Mouse (Mus musculus): ENCODE results near the gene Psmc6.

Gene Psmc6

DNA sequence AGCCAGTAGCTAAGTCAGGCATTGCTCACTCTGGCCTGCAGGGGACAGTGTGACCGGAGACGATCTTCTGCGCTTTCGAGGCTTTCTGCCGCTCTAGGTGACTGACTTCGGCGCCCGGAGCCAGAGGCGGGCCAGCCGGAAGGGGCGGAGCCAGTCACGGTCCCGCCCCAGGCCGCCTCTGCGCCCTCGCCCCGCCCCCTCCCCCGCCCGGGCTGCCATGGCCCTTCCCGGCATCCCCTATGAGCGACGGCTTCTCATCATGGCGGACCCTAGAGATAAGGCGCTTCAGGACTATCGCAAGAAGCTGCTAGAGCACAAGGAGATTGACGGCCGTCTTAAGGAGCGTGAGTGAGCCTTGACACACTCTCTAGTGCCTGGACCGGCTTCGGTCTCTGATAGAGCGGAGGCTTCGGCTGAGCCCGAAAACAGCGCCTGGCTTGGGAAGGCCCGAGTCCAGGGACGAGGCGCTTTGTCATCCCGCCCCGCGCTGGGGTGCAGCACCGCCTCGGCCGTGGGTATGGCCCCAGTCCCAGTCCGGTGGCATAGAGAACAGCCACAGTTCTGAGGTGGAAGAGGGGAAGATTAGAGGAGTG lies at the start of gene Psmc6:
Gene Psmc6, plus strand, starts transcription at position 200 of the 593 bp plus-strand sequence.
- peak; percentile 94 for DNase-seq

DNA sequence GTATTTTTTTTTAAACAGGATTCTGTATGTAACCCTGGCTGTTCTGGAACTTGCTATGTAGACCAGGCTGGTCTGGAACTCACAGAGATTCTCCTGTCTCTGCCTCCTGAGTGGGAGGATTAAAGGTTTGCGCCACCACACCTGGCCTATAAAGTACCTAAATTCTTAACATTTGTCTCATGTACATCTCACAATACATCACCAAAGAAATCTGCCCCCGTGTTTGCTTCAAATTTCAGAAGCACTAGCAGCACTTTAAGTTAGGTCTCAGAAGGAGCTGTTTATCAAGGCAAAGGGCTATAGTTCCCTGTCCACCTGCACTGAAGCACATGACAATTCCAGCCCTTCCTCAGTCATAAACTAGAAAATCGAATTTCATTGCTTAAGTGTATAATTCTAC lies 47.5 kb upstream of the Psmc6 start:
- DNase-seq = no peak

DNA sequence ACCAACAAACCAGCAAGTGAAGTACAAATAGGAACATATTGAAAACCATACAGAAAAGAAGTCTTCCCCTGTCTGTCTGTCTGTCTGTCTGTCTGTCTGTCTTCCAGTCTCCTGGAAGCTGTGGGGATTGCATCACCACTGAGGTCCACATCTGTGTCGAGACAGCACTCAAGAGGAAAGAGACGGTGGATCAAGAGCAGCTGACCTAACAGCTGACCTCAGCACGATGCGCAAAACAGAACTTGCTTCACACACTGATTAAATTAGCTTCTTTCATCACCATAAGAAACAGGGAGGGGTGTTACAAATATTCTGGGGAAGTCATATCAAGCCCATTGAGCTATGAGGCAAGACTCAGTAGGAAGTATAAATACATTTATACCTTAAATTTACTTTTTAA lies 38.0 kb upstream of the Psmc6 start:
- no peak for DNase-seq

DNA sequence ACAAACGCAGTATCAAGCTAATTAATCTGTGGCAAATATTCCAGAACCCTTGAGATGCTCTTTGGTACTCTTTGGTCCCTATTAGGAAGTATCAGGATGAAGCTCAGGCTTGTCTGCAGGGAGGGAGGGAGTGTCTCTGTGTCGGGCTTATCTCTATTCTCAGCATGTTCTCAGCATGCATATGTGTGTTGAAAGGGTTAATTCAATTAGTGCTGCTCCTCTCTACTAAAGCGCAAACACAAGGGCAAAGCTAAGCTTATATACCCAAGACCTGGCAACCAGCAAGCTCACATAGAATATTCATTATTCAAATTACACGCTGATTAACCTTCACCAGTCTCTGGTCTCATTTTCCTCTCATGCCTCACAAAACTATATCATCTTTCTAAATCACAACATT lies 25.6 kb upstream of the Psmc6 start:
- no peak for DNase-seq

DNA sequence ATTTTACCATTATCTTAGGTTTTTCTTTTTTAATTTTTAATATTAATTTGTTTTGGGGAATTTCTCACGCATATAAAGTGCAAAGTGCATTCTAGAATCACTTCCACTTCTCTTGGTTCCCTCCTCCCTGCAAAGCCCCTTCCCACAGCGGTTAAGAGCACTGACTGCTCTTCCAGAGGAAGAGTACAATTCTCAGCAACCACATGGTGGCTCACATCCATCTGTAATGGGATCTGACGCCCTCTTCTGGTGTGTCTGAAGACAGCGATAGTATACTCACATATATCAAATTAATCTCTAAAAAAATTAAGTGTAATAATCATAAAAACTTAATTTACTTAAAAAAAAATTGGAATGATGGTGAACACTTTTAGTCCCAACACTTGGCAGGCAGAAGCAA lies 25.2 kb upstream of the Psmc6 start:
- DNase-seq = no peak

DNA sequence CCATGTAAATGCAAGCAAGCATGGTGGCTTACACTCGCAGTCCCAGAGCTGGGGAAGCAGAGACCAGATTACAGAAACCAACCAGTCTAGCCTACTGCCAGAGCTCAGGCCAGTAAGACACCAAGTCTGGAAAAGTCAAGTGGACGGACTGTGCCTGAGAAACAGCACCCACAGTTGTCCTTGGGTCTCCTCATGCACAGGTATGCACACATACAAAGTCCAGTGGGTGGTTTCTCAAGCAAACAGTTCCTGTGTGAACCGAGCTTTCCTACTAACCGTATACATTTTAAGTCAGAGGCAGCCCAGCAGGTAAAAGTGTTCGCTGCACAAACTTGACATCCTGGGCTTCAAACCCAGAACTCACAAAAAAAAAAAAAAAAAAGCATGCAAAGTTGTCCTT lies 23.7 kb upstream of the Psmc6 start:
- no peak for DNase-seq

DNA sequence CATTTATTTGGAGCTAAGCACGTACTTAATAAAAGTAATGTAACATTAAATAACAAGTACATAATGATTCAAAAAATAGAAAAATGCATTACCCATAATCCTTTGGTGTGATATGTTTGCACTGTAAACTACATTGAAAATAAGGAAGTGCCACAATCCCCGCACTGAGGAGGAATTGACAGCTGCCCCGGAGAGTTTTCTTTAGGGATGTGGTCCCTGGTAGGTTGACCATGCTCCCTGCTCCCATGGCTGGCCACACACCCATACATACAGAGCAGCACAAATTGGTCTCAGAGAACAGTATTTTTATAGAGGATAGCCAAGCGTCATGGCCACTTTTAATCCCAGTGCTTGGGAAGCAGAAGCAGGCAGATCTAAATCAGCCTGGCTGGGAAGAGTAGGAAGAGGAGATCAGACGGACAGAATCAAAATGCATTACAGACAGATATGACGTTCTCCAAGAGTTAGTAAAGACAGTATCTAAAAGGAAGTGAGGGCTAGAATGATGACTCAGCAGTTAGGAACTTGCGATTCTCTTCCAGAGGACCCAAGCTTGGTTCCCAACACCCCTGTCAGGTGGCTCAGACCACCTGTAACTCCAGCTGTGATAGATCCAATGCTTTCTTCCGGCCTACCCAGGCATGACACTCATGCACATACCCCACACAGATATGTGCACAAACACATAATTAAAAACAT lies 21.8 kb upstream of the Psmc6 start:
- DNase-seq = no peak

DNA sequence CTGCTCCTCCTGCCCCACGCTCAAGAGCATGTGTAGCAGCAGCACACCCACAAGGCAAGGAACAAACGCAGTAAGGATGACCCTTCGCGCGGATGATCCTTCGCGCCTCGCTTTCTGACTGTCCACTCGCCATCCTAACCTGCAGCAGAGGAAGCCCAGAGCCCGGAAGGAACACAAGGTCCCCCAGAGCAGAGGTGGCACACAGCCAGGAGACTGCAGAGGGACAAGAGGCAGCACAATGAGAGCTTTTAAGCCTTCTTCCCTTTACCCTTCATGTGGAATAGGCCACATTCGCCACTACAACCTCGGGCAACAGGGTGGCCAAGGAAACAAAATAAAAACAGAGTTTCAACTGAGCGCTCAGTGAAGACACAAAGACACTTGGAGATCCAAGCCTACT lies 19.9 kb upstream of the Psmc6 start:
- DNase-seq = no peak

DNA sequence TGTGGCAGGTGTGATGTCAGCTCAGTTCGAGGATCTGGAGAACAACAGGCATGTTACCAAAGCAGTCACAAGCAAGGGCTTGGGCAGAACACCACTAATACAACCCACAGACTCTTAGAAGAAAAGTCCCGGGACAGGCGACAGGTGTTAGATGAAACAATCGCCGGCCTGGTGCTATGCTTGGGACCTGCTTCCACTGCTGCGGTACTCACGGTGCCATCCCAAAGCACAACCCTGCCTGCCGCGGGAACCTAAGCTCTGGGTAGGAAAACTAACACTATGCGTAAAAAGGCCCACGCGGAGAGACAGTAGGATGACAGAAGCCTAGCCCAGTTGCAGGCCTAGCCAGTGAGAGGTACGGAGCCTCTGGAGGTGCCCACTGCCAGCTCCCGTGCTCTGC lies 19.5 kb upstream of the Psmc6 start:
- no peak for DNase-seq

DNA sequence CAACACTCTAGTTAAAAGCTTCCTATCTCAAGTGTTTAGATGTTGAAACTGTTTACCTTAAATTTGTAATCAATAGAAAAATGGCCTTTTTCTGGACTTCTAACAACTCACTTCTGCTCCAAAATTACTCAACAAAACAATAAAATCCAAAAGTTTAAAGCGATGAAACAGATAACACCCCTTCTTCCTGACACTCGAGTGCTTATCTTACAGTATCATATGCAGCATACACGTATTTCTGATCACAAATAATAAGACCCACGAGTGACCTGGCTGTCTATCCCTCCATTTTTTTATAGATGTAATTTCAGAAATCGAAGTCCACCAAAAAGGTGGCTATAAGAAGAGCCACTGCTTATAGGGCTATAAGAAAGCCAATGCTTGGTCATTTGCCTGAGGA lies 12.7 kb upstream of the Psmc6 start:
- DNase-seq = no peak

DNA sequence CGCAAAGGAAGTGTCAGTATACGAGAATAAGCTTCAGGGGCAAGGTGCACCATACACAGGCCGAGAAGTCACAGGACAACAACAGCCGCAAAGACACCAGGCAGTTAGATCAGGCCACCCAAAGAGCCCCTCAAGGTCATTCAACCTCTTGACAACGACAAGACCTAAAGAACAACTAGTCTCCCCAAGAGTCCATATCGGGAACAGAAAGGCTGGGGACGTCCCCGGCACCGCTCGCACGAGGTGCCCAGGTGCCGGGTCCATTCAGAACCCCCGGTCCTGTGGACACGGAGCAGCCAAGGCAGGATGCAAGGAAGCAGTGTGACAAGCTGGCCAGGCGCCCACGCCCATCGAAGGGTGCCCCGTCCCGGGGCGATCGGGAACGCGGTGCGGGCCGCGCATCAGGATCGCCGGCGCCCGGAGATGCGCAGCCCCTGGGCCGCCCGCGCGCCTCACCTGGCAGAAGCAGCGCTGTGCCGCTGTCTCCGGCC lies 11.6 kb upstream of the Psmc6 start:
- DNase-seq = no peak

DNA sequence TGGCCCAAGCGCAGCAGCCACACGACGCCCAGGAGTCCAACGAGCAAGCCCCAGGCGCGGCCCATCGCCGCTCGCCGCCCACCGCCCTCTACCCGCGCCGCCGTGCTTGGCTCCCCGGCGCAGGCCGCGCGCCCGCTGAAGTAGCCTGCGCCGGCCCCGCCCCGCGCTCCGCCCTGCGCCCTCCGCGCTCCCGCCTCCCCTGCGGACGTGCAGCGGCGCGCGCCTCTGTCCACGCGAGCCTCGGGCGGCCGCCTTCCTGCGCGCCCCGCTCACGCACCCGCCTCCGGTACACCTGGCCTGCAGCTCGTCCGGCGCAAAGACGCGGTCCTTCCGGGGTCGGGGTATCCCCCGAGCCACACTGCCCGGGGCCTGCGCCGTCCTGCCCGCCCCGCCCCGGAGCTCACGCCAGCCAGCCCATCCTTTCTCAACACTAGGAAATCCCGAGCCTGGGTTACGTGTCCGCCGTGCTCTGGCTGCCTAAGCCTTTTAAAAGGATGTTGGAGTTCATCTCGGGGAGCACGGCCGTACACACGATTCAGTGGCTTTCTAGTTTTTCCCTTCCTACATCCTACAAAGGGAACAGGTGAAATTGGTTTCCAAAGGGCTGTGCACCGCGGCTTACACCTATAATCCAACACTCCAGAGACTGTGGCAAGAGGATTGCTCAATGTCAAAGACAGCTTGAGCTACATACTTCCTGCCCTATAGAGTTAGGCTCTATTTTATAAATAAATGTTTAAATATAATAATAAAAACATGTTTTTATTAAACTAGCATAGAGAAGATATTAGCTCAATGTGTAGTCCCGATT lies 11.0 kb upstream of the Psmc6 start, which contains the start of gene Ero1l:
Gene Ero1l, minus strand, starts transcription at position 346 of the 811 bp plus-strand sequence.
- peak; percentile 89 for DNase-seq

DNA sequence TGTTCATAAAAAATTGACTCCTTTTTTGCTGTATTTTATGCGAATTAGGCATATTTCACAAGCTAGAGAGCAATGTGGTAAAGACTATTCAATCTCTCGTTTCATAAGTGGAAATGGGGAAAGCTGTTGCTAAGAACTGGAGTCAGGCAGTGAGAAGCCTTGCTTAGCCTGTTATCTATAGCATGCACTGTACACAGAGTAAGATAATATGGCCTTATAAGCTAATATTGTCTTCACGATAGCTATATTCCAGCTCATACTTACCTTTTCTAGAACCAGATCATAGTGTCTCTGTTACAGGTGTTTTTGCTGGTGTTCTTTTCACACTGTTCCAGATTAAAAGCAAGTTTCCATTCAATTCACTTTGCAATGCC lies 10.4 kb upstream of the Psmc6 start:
- DNase-seq = no peak

DNA sequence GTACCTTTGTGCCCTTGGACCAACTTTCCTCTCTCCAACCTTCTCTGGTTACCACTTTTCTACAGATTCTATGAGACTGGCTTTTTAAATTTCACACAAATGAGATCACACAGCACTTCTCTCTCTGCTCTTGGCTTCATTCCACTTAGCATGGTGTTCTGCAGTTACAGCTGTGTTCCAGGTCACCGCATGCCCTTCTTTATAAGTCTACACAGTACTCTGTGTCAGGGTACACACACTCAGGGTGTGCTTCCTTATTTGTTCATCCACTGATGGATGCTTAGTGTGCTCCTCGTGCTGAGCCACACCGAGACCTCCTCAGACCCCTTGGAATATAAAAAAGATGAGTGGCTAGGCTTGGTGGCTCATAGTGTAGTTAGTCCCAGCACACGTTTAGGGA lies 9.5 kb upstream of the Psmc6 start:
- no peak for DNase-seq

DNA sequence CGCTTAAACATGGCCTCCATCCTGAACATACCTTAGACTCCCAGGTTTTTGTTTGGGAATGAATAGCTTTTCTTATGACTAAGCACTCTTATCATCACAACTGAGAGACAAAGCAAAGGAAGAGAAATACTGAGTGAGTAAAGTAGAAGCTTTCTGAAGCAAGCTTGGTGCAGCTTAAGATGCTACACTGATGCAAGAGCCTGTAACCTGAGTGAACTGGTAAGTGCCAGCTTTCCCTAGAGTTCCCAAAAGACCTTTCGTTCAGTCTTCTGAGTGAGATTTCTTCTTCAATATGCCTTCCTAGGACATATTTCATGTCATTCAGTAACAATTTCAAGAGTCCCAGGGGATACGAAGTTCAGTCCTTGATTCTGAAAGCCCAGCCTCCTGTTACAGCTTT lies 8.5 kb upstream of the Psmc6 start:
- DNase-seq = no peak

DNA sequence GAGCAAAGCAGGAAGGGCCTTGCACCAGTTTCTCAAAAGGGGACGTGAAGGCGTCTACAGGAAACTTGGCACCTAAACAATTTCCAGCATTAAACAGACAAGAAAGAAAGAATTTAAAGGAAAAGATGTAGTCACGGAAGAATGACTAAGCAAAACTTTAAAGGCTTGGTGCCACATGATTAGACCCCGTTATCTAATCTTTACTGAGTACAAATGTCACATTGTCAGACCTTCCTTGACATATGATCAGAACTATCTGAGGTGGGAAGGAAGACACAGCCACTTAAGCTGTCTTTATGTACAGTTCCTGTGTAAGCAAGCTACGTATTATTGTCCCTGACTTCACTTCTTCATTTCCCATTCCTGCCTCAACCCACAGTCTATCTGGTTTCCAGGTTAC lies 8.0 kb upstream of the Psmc6 start:
- no peak for DNase-seq

DNA sequence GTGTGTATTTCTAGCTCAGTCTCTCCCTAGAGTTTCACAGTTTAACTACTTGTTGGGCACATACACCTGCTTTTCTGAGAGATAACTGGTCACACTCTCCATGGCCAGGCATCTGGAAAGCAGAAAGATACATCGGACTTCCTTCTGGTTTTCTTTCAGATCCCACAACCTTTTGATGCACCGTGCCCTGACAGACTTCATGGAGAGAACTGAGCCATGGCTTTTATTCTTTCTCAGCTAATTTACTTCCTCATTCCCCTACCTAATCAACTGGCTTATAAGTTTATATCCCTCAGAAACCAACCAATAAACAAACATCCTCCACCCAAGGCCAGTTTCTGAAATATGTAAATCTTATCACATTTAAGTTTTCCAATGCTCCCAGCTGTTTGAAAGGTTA lies 7.1 kb upstream of the Psmc6 start:
- DNase-seq = no peak

DNA sequence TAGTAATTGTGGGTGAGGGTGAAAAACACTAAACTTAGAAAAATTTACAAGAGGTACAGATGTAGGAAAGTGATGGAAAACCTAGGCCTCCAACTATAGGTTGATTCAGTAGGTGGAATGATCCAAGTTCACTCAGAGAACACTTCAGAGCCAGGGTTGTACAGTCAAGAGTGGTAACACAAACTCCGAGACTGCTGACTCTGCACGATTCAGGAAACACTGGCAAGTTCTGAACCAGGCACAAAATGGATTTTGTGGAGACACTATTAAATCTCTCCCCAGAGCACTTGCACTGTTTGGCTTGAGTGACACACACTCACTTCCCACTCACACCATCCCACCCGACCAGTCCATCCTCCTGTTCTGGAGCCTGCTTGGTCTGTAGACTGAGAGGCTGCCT lies 6.3 kb upstream of the Psmc6 start:
- DNase-seq = no peak

DNA sequence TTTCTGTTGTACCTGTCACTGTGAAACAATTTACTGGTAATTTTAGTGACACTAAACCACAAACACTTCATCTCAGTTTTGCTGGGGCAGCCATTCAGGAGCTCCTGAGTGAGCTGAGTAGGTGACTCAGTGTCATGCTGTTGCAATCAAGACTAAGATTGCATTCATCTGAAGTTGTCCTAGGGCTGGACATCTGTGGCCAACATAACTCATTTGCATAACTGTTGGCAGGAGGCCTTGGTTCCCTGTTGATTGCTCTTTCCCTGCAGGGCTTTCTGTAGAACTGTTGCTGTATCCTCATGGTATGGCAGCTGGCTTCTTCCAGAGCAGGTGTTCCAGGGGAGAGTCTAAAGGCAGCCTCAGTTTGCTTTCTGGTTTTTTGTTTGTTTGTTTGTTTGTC lies 4.1 kb upstream of the Psmc6 start:
- no peak for DNase-seq

DNA sequence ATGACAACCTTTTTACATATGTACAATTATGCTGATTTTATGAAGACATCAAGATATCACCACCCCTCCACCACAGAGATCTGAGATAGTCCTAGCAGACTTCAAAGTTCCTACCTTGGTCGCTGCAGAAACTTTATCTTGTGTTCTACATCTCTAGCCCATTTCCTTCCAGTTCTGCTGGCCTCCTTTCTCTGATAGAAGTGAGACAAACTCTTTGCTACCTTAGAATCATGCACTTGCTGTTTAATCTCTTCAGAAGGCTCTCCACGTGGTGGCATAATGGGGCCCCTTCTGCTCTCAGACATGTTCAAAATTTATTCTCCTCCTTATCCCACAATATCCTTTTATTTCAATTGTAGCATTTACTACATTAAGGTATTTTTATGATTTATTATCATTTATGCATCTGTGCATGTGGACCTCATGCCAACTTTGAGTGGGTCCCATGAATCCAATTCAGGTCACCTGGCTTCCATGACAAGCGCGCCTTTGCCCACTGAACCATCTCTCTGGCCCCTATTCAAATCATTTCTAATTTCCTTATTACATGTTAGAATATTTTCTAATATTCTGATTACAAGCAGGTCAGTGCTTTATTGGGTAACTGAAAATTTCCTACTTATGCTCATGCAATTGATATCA lies 1.4 kb upstream of the Psmc6 start:
- DNase-seq = no peak

DNA sequence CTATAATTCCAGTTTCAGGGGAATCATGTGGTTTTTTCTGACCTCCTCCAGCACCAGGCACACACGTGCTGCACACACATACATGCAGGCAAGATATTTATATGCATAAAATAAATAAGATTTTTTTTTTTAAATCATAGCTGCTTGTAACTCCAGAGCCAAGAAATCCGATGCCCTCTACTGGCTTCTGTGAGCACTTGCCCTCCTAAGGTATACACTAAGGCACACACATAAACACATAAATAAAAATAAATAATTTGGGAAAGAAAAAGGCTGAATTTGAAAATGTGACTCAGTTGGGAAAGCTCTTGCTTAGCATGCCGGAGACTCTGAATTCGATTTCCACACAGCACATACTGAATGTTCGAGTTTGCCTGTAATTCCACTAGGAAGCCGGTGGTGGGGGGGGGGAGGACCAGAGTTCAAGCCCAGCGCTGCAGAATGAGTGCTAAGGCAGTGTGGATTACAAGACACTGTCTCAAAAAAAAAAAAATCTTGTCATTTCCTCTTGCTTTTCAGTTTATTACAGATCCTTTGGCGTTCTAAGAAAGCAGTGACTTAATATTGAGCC lies 485 bp upstream of the Psmc6 start:
- no peak for DNase-seq

DNA sequence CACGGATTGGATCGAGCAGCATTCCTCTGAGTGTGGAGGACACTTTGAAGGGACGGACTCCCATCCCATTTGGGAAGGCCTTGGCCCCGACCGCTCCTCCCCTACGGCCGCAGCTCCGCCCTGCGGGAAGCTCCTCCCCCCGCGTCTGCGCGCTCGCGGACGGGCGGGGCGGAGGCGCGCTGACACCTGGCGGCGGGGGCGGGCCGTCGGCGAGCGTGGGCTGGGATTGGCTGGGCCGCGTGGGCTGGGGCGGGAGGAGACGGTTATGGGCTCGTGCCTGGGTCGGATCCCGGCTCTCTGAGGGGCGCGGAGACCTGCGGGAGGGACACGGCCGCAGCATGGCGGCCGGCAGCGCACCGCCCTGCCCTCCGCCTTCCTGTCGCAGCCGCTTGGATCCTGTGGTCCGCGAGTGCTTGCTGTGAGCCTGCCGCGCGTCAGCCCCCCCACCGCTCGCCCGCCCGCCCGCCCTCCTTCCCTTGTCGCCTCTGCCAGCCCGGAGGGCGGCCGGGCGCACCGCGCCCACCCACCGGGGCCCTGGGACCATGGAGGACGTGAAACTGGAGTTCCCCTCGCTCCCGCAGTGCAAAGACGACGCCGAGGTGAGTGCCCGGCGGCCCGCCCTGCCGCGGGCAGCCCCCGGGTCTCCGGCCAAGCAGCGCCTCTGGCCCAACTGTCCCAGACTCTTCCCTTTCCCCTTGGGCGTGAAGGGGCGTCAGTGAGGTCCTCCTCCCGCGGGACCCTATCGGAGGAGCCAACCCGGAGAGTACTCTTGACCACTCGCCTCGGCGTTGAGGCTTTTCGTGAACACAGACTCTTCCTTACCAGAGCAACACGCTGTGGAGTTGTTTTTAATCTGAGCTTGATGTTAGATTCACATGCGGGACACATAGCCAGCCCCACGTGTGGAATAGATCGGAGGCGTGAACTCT lies 21.6 kb downstream of the Psmc6 start, which contains the start of gene Styx:
Gene Styx, plus strand, starts transcription at position 163 of the 929 bp plus-strand sequence.
- DNase-seq = peak; percentile 93

All from right cerebral cortex, adult 18-20 months (tissue).